Mouse (Mus musculus) cerebral cortex, adult 2 months (tissue): Measurements from ENCODE around the gene Znhit2.

Source experiments
- WGBS: fragments of 180-500 bp; shearing (Covaris S2); methylation state at CpG from one replicate; pipeline ENCODE4 v1.1.7; 2018; 5-methylcytosine and 5-hydroxymethylcytosine counted together

Gene Znhit2

DNA sequence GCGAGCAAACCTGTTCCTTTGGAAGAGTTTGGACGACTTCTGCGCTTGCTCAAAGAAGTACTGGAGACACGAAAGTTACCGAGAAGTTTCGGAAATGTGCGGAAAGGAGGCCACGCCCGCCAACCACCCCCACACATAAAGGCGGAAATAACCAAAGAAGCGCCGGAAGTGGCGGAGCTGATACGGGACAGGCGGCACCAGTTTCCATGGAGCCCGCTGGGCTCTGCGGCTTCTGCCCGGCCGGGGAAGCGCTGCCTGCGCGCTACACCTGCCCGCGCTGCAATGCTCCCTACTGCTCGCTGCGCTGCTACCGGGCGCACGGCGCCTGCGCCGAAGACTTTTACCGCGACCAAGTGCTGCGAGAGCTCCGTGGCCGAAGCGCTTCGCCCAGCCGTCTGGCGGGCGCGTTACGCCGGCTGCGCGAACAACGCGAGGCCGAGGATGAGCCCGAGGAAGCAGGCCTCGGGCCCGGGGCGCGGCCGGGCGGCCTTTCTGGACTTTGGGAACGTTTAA lies at the start of gene Znhit2:
Gene Znhit2, plus strand, starts transcription at position 172 of the 513 bp plus-strand sequence.
- under 1% methylated on average over 58 of the region's 58 CpGs for WGBS

DNA sequence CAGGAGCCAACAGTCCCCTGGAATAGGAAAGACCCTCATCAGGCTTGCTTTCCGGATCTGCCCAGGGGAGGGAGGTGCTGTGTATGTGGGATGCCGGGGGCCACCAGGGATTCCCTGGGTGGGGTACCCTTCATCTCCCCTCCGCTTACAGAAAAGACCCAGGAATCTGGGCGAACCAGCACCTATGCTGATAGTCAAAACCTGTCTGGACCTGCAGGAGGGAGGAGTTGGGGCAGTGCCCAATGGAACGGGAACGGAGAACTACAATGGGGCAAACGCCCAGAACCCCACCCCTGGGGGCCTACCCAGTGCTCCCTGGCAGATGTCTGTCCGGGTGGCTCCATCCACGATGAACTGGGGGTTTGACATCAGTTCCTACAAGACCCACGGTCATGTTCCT lies 47.3 kb upstream of the Znhit2 start:
- 90% methylated on average over 10 of the region's 10 CpGs for WGBS

DNA sequence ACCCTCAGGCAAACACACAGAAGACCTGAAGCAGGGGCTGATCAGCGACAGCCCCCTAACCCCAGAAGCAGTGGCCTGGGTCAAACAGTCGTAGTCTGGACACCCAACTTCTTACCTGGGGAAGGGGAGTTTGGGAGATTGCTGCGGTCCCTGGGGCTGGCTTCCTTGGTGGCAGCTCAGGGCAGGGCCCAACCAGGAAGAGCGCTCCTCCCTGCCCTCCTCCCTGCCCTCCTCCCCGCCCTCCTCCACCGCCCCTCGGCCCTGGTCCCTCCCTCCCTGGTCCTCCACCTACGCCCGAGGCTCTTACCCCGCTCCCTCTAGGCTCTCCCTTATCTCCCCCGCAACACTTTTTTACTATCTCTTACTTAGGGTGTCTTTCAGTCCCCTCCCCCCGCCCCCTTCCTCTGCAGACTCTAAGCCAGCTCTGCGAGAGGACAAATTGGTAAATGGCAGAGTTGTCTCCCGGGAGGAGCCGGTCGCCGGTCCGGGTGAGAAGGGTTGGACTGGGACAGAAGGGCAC lies 45.9 kb upstream of the Znhit2 start:
- 4% methylated on average over 15 of the region's 18 CpGs for WGBS

DNA sequence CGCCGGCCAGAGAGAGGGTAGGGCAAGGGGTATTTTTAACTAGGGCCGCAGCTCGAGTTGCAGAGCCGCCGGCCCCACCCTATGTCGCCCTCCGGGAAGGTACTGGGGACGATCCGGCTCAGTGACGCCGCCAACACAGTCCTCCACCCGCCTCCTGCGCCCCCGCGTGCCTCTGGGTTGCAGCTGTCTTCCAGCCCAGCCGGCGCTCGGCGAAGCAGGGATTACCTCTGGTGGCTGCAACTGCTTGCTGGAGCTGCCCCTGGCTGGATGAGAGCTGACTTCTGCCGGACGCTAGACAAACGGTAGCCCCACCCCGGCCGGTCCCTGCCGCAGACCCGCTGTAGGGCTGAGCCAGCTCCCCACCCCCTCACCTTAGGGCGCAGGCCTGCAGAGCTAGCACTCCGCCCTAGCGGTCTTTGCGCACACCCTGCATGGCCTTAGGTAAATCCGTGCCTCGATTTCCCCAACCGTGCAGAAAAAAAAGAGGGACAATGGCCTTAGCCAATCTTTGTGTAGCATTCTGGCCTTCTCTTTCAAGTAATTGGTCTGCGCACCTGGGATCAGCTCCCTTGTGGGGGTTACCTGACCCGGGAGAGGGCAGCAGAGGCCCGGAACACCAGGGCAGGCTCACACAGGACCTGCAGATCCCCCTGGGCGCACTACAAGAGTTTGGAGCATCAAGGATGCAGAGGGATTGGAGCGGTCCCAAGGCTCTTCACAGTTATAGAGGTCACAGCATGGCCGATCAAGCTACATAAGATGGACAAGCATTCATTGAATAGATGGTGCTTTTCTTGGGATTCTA lies 45.3 kb upstream of the Znhit2 start, which contains the start of gene Capn1:
Gene Capn1, minus strand, starts transcription at position 387 of the 805 bp plus-strand sequence.
- WGBS, result 6% methylated on average over 40 of the region's 40 CpGs

DNA sequence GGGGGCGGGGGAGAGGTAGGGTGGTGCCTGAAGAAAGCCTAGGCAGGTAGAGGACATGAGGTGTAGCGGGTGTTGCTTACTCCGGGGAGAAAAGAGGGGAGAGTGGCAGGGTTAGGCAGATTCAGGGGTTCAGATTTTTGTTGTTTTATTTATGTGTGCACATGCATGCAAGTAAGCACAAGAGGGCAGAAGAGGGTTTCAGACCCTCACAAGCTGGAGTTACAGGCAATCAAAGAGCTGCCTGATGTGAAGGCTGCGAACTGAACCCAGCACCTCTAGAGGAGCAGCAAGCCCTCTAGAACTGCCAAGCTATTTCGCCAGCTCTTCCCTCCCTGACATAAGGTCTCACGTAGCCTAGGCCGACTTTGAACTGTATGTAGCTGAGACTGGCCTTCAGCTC lies 44.5 kb upstream of the Znhit2 start:
- WGBS, result 53% methylated on average over 7 of the region's 7 CpGs

DNA sequence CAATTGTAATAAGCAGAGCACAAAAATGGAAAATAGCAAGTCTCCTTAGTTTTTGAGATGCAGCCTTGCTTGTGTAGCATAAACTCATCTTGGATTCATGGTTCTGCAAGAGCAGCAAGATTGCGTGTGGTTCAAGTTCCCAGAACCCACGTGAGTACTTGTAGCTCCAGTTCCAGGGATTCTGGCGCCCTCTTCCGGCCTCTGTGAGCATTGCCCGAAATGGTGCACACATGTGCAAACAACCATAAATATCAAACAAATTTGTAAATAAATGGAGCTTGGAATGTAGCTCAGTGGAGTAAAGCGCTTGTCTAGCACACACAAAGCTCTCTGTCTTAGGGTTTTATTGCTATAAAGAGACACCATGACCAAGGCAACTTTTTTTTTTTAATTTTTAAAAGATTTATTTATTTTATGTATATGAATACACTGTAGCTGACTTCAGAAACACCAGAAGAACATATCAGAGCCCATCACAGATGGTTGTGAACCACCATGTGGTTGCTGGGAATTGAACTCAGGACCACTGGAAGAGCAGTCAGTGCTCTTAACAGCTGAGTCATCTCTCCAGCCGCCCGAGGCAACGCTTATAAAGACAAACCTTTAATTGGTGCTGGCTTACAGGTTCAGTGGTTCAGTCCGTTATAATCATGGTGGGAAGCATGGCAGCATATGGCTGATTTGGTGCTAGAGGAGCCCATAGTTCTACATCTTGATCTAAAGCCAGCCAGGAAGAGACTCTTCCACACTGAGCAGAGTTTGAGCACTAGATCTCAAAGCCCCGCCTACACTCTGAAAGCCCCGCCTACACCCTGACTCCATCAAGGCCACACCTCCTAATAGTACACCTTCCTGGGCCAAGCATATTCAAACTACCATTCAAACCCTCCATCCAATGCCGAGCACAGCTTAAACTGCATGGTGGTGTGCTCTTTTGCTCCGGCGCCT lies 42.6 kb upstream of the Znhit2 start:
- whole genome bisulfite sequencing, result 32% methylated on average over 15 of the region's 15 CpGs

DNA sequence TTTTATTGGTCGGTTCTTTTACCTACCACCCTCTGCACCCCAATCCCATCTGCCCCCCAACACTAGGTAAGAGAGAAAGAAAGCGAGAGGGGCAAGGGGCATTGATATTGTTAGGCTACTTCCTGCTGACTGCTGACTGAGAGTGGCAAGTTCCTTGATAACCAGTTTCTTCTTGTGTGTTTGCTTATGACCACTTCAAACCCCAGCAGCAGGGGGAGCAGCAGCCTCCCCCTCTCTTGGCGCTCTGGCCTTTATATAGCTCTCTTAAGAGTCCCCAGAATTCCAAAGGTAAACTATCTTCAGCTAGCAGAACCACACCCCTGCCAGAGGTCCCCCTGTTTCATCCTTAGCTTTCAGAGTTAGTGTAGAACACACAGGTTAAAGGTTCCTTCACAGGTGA lies 40.7 kb upstream of the Znhit2 start:
- 65% methylated on average over 3 of the region's 3 CpGs for WGBS

DNA sequence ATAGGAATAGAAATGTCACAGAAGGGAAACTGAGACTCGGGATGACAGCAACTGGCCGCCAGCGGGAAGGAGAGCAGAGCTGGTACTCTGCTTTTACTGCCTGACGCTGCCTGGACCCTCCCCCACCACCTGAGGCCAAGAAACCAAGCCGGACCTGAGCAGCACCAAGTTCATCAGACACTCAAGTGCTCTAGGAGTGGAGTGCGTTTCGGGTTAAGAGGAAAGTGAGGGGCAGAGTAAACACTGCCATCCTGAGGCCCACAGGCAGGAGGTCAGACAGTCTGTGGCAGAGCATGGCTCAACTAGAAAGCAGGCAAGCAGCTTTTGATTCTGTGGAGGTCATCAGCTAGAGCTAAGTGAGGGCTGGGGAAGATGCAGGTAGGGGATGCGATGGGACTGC lies 37.9 kb upstream of the Znhit2 start:
- WGBS, result 78% methylated on average over 8 of the region's 8 CpGs

DNA sequence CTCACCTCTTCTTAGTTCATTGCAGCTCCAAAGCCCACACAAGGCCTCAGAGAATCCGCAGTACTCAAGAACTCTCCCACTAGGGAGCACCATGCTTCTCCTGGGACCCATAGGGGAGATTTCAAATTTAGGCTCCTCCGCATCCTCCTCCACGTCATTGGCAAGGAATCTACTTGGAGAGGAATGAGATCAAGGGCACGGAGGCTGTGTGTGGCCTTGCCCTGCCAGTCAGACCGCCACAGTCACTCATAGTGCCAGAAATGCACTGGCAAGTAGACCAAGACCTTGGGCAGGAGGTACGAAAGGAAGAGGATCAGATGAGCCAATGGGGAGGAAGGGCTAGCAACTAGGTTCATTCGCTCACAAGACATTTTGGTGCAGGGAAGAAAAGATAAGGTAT lies 37.1 kb upstream of the Znhit2 start:
- WGBS, result 78% methylated on average over 7 of the region's 7 CpGs

DNA sequence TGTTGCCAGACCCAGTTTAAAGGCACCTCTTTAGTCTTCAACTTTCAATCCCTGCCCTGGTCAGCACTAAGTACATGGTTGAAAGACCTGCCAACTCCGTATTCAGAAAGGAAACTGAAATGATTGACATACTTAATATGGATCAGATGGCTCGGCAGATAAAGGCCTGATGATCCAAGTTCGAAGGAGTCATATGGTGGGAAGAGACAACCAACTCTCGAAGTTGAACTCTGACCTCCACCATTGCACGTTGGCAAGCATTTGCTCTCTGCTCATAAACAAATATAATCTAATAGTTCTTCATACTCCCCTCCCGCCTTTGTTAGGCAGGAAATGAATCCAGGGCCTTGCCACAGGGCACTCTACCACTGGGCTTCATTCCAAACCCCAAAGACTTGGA lies 32.0 kb upstream of the Znhit2 start:
- WGBS, result 83% methylated on average over 6 of the region's 6 CpGs

DNA sequence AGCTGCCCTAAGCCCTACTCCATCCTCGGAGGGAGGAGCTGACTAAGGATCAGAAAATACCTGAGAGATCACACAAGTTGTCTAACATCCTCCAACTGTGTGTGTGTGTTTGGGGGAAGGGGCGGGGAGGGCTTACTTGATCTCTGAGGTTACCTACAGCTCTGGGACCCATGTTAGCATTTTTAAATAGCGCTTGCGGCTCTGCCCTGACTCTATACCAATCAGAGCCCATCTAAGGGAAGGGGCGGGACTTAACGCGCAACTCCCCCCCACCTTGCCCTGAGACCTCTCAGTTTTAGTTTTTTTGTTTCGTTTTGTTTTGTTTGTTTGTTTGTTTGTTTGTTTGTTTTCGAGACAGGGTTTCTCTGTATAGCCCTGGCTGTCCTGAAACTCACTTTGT lies 31.6 kb upstream of the Znhit2 start:
- 77% methylated on average over 9 of the region's 9 CpGs for WGBS

DNA sequence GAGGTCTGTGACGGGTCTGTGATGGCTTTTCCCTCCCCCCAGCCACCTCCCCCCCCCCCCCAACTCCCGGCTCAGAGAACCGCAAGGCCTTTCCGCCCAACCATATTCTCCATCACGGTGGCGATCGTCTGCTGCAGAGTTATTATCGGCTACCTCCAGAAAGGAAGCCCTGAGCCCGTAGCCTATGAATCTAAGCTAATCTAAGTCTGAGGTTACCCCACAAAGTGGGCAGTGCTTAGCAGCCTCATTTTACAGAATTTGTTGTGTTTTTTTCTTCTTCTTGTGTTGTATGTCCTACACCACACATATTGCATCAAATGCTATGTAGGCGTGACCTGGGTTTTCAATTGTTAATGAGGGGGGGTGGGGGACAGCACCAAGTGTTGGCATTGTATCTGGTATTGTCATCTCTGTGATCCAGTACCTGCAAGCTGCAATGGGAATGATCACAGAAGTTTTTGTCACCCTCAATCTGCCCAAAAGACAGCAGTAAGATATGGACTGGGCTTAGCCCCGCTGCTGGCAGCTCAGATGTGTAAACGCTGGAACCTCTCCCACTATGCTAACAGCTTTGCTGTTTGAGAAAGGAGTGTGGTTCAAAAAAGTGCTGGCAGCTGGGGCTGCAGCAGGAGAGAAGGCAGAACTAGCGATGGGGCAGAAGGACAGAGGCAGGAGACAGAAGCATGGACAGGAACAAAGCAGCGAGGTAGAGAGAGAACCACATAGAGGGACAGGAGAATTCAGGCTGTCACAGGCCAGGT lies 30.3 kb upstream of the Znhit2 start:
- 71% methylated on average over 14 of the region's 14 CpGs for whole genome bisulfite sequencing

DNA sequence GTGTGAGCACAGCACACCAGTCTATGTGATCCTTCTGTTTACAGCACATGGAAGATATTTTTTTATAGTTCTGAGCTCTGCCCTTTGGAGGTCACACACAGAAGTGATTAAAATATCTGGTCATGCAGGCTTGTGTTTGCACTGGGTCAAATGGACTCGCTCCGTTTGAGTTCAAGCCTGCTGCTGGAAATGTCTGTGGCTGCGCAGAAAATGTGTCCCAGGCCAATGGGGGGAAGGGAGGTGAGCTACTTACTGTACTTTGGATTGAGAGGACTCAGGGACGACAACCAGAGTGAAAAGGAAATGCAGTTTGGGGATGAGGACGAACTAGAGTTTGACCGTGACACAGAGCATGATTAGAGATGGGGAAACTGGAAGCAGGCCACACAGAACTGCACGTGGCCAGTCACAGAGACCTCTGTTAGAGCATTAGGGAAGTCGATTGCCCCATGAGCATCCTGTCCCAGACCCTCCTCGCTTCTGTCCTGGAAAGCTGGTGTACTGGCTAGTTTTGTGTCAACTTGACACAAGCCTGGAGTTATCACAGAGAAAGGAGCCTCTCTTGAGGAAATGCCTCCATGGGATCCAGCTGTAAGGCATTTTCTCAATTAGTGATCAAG lies 24.9 kb upstream of the Znhit2 start:
- 75% methylated on average over 9 of the region's 9 CpGs for WGBS

DNA sequence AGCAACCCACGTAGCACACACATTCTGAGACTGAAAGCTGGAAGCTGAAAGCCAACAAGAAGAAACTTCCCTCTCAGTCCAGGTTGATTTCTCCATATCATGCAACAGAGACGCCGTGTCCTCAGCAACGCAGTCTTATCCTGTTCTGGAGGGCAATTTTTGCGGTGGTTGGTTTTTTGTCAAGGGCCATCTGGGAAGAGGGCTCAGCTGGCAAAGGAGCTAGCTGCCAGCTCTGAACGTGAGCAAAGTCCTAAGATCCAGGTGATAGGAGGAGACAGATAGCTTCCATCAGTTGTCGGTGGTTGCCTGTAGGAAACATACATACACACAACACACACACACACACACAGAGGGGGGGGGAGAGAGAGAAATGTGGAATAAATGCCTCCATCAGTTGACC lies 22.7 kb upstream of the Znhit2 start:
- 66% methylated on average over 7 of the region's 7 CpGs for WGBS

DNA sequence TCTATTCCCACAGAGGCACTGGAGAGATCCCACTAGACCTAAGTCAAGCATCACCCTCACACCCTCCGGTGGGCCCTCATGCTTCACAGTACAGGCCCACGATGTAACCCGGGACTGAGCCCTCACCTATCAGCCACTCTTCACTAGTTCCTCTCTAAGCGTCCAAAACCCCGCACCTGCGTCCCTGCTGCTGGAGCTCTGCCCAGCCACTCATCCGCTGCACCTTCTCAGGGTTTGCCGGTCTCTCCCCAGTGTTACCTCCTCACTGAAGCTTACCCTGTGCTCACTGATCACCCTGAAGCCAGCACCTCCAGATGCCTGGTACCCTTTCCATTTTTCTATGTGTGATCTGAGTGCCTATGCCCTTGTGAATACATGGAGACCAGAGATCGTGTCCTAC lies 18.7 kb upstream of the Znhit2 start:
- 80% methylated on average over 9 of the region's 9 CpGs for whole genome bisulfite sequencing

DNA sequence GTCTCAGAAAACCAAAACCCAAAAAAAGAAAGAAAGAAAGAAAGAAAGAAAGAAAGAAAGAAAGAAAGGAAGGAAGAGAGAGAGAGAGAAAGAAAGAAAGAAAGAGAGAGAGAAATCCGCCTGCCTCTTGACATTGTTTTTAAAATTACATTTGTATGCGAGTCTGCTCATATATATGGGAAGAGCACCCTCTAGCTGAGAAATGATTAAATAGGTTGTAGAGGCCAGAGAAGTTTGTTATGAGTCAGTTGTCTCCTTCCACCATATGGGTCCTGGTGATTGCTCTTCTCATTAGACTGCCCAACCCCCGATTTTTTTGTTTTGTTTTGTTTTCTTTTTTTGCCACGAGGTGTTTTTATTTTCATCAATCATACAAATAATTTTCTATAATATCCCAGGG lies 16.9 kb upstream of the Znhit2 start:
- 49% methylated on average over 4 of the region's 4 CpGs for WGBS

DNA sequence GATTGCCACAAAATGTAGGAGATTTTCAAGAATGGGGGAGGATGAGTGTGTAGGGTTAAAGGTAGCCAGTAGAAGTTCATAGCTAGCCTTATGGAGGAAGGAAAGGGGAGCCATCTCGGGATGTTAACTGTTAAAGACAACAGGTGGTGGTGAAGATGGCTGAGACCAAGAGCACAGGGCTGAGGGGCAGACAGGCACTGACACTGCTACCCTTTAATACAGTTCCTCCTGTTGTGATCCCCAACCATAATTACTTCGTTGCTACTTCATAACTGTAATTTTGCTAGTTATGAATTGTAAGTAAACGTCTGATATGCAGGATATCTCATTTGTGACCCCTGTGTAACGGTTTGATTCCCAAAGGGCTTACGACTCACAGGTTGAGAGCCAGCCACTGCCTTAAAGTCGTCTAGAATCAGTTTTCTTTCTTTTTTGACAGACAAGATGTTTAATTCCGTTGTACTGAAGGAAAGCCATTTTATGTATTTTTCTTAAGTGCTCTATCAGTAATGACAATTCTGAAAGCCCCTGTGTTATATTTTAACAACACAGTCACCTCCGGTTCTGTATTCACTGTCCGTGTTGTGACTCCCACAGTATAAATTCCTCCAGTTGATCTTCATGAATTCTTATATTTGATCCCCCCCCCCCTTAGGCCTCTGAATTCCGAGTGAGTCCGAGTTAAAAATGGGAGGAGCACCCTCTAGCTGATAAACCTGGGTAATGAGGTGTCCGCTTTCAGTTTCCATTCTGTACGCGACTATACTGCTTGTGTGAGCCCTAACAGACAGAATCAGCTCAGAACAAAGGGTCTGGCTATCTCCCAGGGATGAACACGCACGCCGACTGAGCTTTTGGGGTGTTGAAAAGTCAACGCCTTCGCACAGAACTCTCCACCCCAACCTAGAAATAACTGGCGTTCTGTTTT lies 15.4 kb upstream of the Znhit2 start:
- 11% methylated on average over 20 of the region's 20 CpGs for WGBS

DNA sequence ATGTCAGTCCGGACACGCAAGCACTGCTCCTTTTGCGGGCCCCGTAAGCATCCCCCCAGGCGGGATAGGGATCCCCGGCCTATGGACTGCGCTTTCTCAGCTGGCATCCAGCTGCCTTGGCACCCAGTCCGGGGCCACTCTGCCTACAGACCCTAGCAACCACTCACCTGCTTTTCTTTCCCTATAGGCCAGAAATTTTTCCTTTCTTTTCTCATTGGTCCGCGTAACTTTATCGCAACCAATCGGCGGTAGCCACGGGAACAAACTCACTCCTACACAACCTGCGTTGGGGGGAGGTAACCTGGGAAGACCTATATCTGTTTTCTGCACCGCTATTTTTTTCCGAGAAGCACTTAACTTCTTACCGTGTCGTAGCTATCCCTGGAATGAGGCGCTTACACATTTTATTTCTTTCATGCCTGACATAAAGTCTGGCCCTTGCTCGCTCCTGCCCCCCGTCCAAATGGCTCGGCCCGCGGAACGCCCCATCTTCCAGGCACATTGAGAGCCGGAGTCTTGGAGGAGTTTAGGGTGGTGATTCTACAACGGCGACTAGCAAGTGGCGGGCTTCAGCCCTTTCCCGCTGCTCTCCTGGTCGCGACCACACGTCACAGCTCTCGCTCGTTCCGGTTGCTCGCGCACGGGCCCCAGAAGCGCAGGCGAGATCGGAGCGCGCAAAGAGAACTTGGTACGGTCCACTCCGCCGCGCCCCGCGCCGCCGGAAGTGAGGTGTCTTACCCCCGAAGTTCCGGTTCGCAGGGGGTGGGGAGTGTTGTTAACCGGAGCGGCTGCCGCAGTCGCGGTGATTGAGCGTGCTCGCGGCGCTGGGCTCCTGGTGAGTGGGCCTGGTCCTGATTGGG lies 14.5 kb upstream of the Znhit2 start, which contains the start of gene Syvn1:
Gene Syvn1, plus strand, starts transcription at position 283 of the 860 bp plus-strand sequence.
- under 1% methylated on average over 65 of the region's 65 CpGs for WGBS
